Mouse (Mus musculus) cerebellum, adult 2 months (tissue): ENCODE data around the gene Atcay. TPM values are rescaled to one million over a fixed set of nuclear protein-coding genes. Genes with fewer than 3 reads are reported as not detected.
"Not testable (repeated sequence)": the region's sequence is repeated elsewhere in the genome, so short reads cannot be mapped to it uniquely, and the experiment has no call there.

Source experiments
- DNase-seq, 2 experiments: peaks; one replicate each; pipeline ENCODE4 v3.0.0; 2021
- H3K27ac ChIP-seq: fragments of 200-500 bp; 2 replicates; pipeline ENCODE4 v1.5.1; 2012; ENCODE audit warnings: low read length, control low read depth, inconsistent platforms; ENCODE audit not compliant: insufficient read depth
- H3K27me3 ChIP-seq: fragments of 200-500 bp; 2 replicates; pipeline ENCODE4 v1.6.1; 2012; ENCODE audit warnings: inconsistent platforms, mild to moderate bottlenecking, low read length, moderate library complexity; ENCODE audit not compliant: control insufficient read depth, insufficient read depth
- H3K4me1 ChIP-seq: fragments of 200-500 bp; 2 replicates; pipeline ENCODE4 v1.6.1; 2011; ENCODE audit warnings: low read length; ENCODE audit not compliant: control insufficient read depth, insufficient read depth
- H3K4me3 ChIP-seq: fragments of 200-500 bp; replicated peaks from 2 replicates; pipeline ENCODE3; 2011; ENCODE audit warnings: mild to moderate bottlenecking, low read depth, low read length, control low read depth; ENCODE audit not compliant: insufficient read depth
- CTCF ChIP-seq: fragments of 200-500 bp; IDR thresholded peaks from 2 replicates; pipeline ENCODE4 v1.5.1; 2011; ENCODE audit warnings: low read depth, mild to moderate bottlenecking, control low read depth, low read length, moderate library complexity, borderline replicate concordance; ENCODE audit not compliant: insufficient read depth
- POLR2A ChIP-seq: fragments of 200-500 bp; IDR thresholded peaks from 2 replicates; pipeline ENCODE4 v1.6.1; 2011; ENCODE audit warnings: low read length, control low read depth, borderline replicate concordance; ENCODE audit not compliant: insufficient read depth
- WGBS: fragments of 180-500 bp; shearing (Covaris S2); methylation state at CpG from one replicate; pipeline ENCODE4 v1.1.7; 2018; 5-methylcytosine and 5-hydroxymethylcytosine counted together
- polyA plus RNA-seq: library from polyadenylated mRNA; depleted of rRNA; stranded (reverse); fragments of >200 nt; gene quantifications from 2 replicates; pipeline ENCODE4 v1.2.3, GENCODE M21; 2012

The Atcay gene
- polyA plus RNA-seq, 1 experiment: 122 TPM

DNA sequence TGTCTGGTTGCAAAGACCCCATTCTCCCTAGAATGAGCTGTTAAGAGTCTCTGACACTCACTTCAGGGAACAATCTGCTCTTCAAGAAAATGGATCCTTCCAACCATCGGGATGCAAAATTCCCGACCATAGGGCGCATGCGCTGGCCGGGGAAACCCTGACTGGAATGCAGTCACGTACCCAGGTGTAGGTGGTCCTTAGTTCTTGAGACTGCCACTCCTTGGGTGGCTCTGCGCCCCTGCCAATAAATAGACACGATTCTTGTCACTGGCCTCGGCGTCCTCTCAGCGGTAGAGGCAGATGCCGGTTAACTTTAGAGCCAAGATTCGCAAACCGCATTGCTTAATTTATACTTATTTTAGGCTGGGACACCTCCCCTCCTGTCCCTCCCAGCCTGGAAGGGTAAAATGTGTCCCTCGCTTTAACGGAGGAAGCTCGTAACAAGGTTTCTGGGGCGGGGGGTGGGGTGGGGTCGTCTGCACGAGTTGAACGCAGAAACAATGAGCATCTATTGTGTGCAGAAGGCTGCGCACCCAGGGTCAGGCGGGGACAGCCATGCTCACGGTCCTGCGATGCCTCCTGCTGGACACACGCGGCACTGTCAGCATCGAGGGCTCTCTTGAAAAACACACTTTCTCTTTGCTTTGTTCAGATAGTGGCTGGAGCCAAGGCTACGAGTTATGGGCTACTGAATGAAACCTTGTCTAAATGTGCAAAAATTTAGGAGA, 55.9 kb downstream of the Atcay start:
- WGBS: under 1% methylated on average over 29 of the region's 29 CpGs

DNA sequence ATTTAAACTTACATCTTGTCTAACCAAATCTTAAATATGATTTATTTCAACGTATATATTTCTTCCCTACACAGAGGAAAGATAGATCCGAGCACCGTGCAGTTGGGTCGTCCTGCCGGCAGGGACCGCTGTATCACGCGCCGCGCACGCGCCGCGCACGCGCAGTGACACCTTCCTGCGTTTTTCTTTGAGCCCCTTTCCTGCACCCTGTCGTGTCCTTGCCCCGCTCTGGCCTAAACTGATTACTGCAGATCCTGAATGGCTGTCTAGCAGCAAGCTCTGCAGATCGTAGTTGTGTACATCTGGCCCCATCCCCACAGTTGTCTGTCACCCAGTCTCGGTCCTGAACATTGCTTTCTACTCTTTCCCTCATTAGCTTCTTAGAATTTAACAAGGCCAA, 57.5 kb downstream of the Atcay start:
- Histone ChIP-seq H3K27ac (peak overlapping the region; percentile 88), H3K27me3 (no peaks in the 10 kb centered on the region), H3K4me3 (peak overlapping the region; percentile 55), H3K4me1 (peaks cover 14% of the 10 kb centered on the region)
- TF ChIP-seq POLR2A (peak; percentile 83; the same call in 1 of the 2 replicates), CTCF (peak; percentile 87)
- peak; percentile 83 to 87 for DNase-seq
- WGBS: 2% methylated on average over 21 of the region's 21 CpGs

More for the DNA sequence above, 55.9 kb downstream of the Atcay start:
- peak; percentile 91 to 95 for DNase-seq
- H3K4me1 ChIP-seq: peaks cover 21% of the 10 kb centered on the region
- H3K4me3 ChIP-seq: peak overlapping the region; percentile 65
- H3K27me3 ChIP-seq: no peaks in the 10 kb centered on the region
- H3K27ac ChIP-seq: peak overlapping the region; percentile 88
- peak; percentile 99 for TF ChIP-seq CTCF
- 0 out of 2 replicates have a peak, but pooled peaks have one; percentile 15 for TF ChIP-seq POLR2A

DNA sequence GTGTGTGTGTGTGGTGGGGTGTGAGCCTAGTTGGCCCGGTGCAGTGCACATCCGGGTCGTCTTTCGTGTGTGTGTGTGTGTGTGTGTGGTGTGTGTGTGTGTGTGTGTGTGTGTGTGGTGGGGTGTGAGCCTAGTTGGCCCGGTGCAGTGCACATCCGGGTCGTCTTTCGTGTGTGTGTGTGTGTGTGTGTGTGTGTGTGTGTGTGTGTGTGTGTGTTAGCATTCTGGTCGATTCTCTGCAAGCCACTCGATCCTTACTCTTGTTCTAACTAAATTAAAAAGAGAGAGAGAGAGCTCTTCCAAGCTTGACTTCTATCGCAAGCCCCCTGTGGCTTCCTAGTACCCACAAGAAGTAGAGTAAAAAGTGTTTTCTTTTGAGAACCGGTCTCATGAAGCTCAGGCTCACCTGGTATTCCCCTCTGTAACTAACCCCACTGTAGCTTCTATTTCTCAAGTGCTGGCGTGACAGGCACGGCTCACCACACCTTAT, 61.2 kb downstream of the Atcay start:
- H3K27me3 ChIP-seq, H3K27ac ChIP-seq, H3K4me3 ChIP-seq, DNase-seq: not testable (repeated sequence)
- WGBS: 23% methylated on average over 6 of the region's 14 CpGs
- H3K4me1 ChIP-seq: peaks cover 20% of the 10 kb centered on the region; the same call in 1 of the 2 replicates

DNA sequence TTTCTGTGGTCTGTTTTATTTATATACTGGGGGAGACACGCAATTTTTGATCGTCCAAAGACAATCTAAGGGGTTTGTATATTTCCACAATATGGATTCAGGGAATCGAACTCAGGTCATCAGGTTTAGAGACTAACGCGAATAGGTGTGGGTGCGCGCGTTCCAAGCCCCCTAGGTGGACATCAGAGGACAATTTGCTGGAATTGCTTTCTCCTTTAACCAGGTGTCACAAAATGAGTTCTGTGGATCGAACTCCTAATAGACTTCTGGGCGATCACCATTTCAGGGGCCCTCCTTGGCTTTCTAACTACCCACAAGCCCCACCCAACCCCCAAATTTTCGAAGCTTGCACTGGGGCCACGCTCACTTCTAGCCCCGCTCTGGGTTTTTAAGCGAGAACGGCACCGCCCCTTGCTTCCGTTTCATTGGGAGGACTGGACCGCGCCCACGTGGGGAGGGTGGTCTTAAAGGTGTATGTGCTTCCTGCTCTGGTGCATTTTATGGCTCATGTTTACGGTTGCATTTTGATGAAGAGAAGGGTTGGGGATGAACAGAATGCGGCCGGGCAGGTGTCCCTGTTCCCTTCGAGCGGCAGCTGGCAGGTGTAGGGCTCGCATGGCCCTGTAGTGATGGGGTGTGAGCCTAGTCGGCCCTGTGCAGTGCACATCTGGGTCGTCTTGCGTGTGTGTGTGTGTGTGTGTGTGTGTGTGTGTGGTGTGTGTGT, 62.0 kb downstream of the Atcay start:
- 1% methylated on average over 29 of the region's 29 CpGs for WGBS
- peak; percentile 80 to 82 for DNase-seq
- Histone ChIP-seq H3K27me3 (no peaks in the 10 kb centered on the region), H3K4me3 (peak overlapping the region; percentile 99), H3K27ac (peak overlapping the region; percentile 75), H3K4me1 (peaks cover 25% of the 10 kb centered on the region)
- TF ChIP-seq POLR2A (no peak; the same call in 1 of the 2 replicates), CTCF (no peak)

DNA sequence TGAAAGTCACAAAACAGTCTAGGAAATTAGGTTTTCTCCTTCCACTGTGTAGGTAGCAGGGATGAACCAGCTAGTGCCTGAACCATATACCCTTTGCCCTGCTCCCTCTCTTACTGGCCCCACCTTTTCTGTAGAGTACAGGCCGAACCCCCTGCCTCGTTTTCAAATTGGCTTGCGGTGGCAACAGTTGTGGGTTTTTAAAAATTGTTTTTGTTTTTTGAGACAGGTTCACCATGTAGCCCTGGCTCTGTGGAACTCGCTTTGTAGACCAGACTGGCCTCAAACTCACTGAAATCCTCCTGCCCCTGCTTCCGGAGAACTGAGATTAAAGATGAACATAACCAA, 62.6 kb downstream of the Atcay start:
- whole genome bisulfite sequencing: 5% methylated on average over 5 of the region's 5 CpGs
- peaks cover 29% of the 10 kb centered on the region for H3K4me1 ChIP-seq

DNA sequence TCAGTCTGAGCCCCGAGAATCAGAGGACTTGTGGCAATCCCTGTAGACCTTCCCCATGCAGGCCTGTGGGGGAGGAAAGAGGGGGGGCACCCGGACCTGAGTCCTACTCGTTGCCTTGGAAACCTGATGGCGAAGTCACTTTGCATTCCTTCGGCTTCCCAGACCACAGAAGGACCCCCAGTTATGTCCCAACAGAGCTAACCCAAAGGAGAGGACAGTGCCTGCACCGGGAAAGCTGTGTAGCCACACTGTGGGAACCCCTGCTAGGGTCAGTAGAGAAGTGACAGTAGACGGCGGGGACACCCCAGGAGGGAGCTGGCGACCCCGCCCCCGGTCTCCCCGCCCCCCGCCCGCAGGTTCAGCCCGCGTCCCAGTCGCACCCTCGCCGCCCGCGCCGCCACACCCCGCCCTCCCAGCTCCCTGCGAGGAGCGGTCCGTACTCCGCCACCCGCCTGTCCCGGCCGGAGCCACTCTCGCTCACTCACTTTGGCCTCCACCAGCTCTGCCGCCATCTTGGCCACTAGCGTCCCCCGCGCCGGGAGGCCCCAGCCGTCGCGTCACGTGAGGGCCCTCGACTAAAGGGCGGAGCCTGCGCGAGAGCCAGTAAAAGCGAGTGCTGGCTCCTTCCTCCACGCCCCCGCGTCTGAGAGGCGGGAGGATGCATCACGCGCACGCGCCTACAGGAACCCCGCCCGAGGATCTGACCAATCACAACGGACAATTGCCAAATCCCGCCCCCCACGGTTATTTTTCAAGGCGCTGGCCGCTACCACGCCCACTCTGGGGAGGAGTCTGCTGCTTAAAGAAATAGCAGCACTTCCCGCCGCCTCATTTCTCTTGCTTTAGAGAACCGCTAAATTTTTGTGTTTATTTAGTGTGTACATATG, 63.2 kb downstream of the Atcay start, which contains the start of gene Pias4:
Gene Pias4 (minus strand): TSS at position 724 of the 887 bp plus-strand sequence.
- DNase-seq: peak; percentile 100
- under 1% methylated on average over 53 of the region's 64 CpGs for WGBS
- TF ChIP-seq CTCF: no peak
- TF ChIP-seq POLR2A: peak; percentile 88
- Histone ChIP-seq H3K27me3 (no peaks in the 10 kb centered on the region), H3K4me1 (peaks cover 30% of the 10 kb centered on the region), H3K27ac (peak within 1 kb of the TSS; percentile 48), H3K4me3 (peak within 1 kb of the TSS; percentile 99)

More for the DNA sequence above, 62.6 kb downstream of the Atcay start:
- TF ChIP-seq CTCF (no peak), POLR2A (no peak)
- DNase-seq: no peak
- Histone ChIP-seq H3K27me3 (no peaks in the 10 kb centered on the region), H3K4me3 (peak overlapping the region; percentile 99), H3K27ac (peak overlapping the region; percentile 8; the same call in 1 of the 2 replicates)

DNA sequence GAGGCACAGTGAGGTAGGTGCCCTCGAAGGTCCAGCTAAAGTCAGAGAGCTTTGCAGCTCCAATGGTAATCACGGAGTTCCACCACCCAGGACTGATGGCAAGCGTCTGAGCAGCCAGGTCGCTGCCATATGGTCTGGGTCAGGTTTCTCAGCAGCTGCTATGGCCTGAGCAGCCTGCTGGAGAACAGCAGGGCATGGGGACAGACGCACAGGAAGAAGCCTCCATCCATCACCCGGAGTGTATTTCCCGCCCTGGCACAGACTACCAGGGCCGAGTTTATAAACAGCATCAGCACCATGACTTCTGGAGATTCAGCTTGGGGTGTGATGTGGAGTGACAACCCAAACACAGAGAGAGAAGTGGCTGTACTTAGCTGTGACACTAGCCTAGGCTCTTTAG, 65.5 kb downstream of the Atcay start:
- H3K4me3 ChIP-seq: peak overlapping the region; percentile 17
- WGBS: 9% methylated on average over 8 of the region's 8 CpGs
- peak; percentile 75 to 82 for DNase-seq
- no peaks in the 10 kb centered on the region for H3K27me3 ChIP-seq
- no peak for TF ChIP-seq POLR2A
- no peak for TF ChIP-seq CTCF
- peaks cover 46% of the 10 kb centered on the region for H3K4me1 ChIP-seq
- peak overlapping the region; percentile 85 for H3K27ac ChIP-seq
